Mouse (Mus musculus) testis, postnatal 10 days (tissue): Measurements from ENCODE around the gene Crisp1.

Experiments
- DNase-seq: peaks from one replicate; pipeline ENCODE4 v3.0.0; 2021; ENCODE audit warnings: low spot score

Gene Crisp1

DNA sequence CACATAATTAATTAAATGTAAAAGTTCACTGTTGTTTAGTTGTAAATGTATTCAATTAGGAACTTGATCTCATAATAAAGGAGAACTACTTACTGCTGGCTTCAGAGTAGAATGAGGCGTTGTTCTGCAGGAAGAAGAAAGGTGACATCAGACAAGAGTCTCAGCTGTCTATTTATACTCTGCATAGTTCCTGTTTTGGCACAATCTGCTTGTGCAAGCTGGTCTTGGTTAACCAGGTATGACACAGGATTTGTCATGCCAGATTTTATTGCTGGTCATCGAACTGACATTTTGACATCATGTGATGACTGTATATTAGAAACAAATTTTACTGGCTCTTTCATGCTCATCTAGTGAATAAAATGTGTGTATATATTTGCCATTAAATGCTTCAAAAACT is at the start of gene Crisp1:
Gene Crisp1, minus strand, starts transcription at position 146 of the 400 bp plus-strand sequence.
- no peak for DNase-seq

DNA sequence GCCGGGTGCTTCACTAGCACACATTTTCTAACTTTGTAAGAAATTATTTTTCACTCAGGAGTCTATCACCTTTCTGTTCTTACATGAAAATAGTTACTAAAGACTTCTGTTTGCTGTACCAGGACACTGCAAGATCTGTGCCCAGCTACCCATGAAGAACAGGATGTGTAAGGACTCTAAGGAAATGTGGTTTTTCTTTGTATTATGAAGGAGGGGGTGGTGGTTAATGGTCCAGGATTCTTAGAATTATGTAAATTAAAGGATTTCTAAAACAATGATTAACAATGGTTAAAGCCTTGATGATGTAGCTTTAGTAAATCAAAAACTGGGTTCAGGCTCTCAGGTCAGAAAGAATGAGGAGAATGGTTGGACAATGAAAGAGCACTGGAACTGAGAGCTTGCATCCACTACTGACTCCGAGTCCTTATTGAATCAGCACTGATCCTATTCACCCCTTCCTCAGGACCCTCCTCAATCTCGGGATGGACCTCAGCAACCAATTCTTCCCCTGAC is 23.5 kb upstream of the Crisp1 start:
- no peak for DNase-seq

- no peak for DNase-seq
Measured at GRCm38 (mm10) chr17:40285435-40285834, 33.6 kb downstream of the Crisp1 start.

- no peak for DNase-seq
Measured at GRCm38 (mm10) chr17:40275519-40275918, 43.5 kb downstream of the Crisp1 start.

- no peak for DNase-seq
Measured at GRCm38 (mm10) chr17:40274906-40275470, 44.0 kb downstream of the Crisp1 start.

DNA sequence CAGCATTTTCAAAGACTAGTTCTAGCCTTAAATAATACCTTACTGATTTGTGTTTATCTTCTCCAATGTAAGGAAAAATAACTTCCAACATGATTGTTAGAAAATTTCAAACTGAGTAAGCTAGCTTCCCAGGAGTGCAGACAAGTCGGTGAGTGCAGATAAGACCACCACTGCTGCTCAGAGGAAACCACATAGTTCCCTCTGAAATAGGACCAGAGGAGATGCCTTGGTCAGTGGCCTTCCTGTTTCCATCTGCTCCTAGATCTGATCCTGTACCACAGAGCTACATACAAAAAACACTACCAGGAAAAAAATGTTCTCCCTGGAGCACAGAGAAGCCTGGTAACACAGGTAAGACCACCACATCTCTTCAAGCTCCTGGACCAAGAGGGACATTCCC is 66.5 kb downstream of the Crisp1 start:
- DNase-seq: no peak
